Mouse (Mus musculus) liver, embryonic 14.5 days (tissue): ENCODE measurements around the gene Tmem179b.

Experiments
- CTCF ChIP-seq: IDR thresholded peaks from 2 replicates; pipeline ENCODE4 v1.5.1; 2016; ENCODE audit warnings: antibody characterized with exemption, low read depth, control low read depth
- EP300 ChIP-seq: IDR thresholded peaks from 2 replicates; pipeline ENCODE4 v1.6.1; 2016; ENCODE audit warnings: antibody characterized with exemption, low read depth

DNA sequence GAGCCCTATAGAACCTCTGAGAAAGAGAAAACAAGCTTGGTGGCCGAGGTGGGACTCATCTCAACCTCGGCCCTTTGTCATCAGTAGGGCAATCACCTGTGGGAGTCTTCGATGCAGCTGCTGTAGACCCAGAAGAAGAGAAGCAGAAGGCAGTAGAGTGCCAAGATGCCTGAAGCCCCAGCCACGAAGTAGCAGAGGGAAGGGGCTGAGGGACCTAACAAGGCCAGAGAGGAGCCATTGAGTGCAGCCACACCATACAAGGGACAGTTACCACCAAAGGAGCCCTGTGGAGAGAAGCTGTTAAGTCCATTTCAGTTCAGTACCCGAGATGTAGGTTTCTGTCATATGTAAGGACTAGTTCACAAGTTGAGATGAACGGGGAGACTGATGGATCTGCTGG, 858 bp downstream of the Tmem179b start:
- TF ChIP-seq CTCF (no peak), EP300 (no peak)
